Mouse (Mus musculus): Measurements from ENCODE around the gene Stxbp3. TPM values are rescaled to one million over a fixed set of nuclear protein-coding genes. Genes with fewer than 3 reads are reported as not detected.

The Stxbp3 gene
- 12.7 and 13.9 TPM in 2 replicates for polyA plus RNA-seq (2012; rRNA removed)

GRCm38 (mm10) chr3:108840000-108840715 lies at the start of gene Stxbp3:
Gene Stxbp3, minus strand, starts transcription at chr3:108840526.

GRCm38 (mm10) chr3:108889908-108890307 lies 49.6 kb upstream of the Stxbp3 start, which contains the start of gene Fndc7:
Gene Fndc7, minus strand, starts transcription at chr3:108890008.

Other genes starting within 250 kb of the Stxbp3 start
- 1.3 and 1.4 TPM in 2 replicates for gene Wdr47, start 249.2 kb downstream of the Stxbp3 start, polyA plus RNA-seq (2012; rRNA removed)
- 25.4 and 27.2 TPM in 2 replicates for gene Clcc1, start 186.6 kb downstream of the Stxbp3 start, polyA plus RNA-seq (2012; rRNA removed)
- 9.9 and 11.7 TPM in 2 replicates for gene Gpsm2, start 118.2 kb downstream of the Stxbp3 start, polyA plus RNA-seq (2012; rRNA removed)
- gene Aknad1, start 100.9 kb downstream of the Stxbp3 start, polyA plus RNA-seq (2012; rRNA removed), result 0.29 and 0.32 TPM in 2 replicates
- 0.03 and 0.04 TPM in 2 replicates for gene Fndc7, start 49.5 kb upstream of the Stxbp3 start, polyA plus RNA-seq (2012; rRNA removed)
- gene Prpf38b, start 71.2 kb upstream of the Stxbp3 start, polyA plus RNA-seq (2012; rRNA removed), result 38.9 and 40.9 TPM in 2 replicates
- 0.02 TPM in 1 of 2 replicates, not detected in the other for gene Henmt1, start 99.3 kb upstream of the Stxbp3 start, polyA plus RNA-seq (2012; rRNA removed)
- not detected in 2 replicates for gene Gm9857, start 99.9 kb upstream of the Stxbp3 start, polyA plus RNA-seq (2012; rRNA removed)
- gene Fam102b, start 187.1 kb upstream of the Stxbp3 start, polyA plus RNA-seq (2012; rRNA removed), result 2.0 TPM in 2 replicates
- gene Slc25a54, start 239.9 kb upstream of the Stxbp3 start, polyA plus RNA-seq (2012; rRNA removed), result not detected in 2 replicates

Data from liver, embryonic 18 days (tissue).